Mouse (Mus musculus) layer of hippocampus, adult 8-10 months (tissue): ENCODE measurements around the gene Btf3. TPM values are rescaled to one million over a fixed set of nuclear protein-coding genes. Genes with fewer than 3 reads are reported as not detected.

Source experiments
- DNase-seq, 2 experiments: peaks; one replicate each; pipeline ENCODE4 v3.0.0; 2022; ENCODE audit warnings: low spot score in 2 of 2
- total RNA-seq, 4 experiments: library from RNA; stranded (reverse); gene quantifications; 2 replicates each; pipeline ENCODE4 v1.2.4; 2022

The Btf3 gene
- total RNA-seq, 4 experiments from 2014 or later, result 157 to 207 (median 184) TPM

- no peak for DNase-seq
These were observed 23.7 kb upstream of the Btf3 start for GRCm38 (mm10) chr13:98340506-98340905.

GRCm38 (mm10) chr13:98336205-98336604, 19.4 kb upstream of the Btf3 start:
- no peak for DNase-seq

GRCm38 (mm10) chr13:98332106-98332505, 15.3 kb upstream of the Btf3 start:
- DNase-seq, result no peak

GRCm38 (mm10) chr13:98325034-98325433, 8.2 kb upstream of the Btf3 start:
- DNase-seq, result no peak

- DNase-seq, result no peak
These were observed 1.1 kb upstream of the Btf3 start for GRCm38 (mm10) chr13:98317911-98318310.

- DNase-seq, result no peak
These were observed 456 bp upstream of the Btf3 start for GRCm38 (mm10) chr13:98317246-98317677.

- no peak for DNase-seq
These were observed 696 bp downstream of the Btf3 start for GRCm38 (mm10) chr13:98316140-98316479.

- no peak for DNase-seq
These were observed 1.7 kb downstream of the Btf3 start for GRCm38 (mm10) chr13:98315124-98315523.

GRCm38 (mm10) chr13:98313631-98314030, 3.2 kb downstream of the Btf3 start:
- DNase-seq, result no peak

- no peak for DNase-seq
These were observed 5.2 kb downstream of the Btf3 start for GRCm38 (mm10) chr13:98311597-98311996.

GRCm38 (mm10) chr13:98308724-98309123, 8.1 kb downstream of the Btf3 start:
- no peak for DNase-seq

GRCm38 (mm10) chr13:98308004-98308403, 8.8 kb downstream of the Btf3 start:
- no peak for DNase-seq

- no peak for DNase-seq
These were observed 9.8 kb downstream of the Btf3 start for GRCm38 (mm10) chr13:98306852-98307475.

- DNase-seq, result no peak
These were observed 10.4 kb downstream of the Btf3 start for GRCm38 (mm10) chr13:98306393-98306792.

GRCm38 (mm10) chr13:98305257-98305656, 11.5 kb downstream of the Btf3 start:
- DNase-seq, result no peak

GRCm38 (mm10) chr13:98298833-98299758, 17.7 kb downstream of the Btf3 start:
- DNase-seq, result peak; percentile 58 to 84

- DNase-seq, result no peak
These were observed 18.8 kb downstream of the Btf3 start for GRCm38 (mm10) chr13:98297883-98298482.

- no peak for DNase-seq
These were observed 20.7 kb downstream of the Btf3 start for GRCm38 (mm10) chr13:98296072-98296471.

GRCm38 (mm10) chr13:98291712-98292111, 25.1 kb downstream of the Btf3 start:
- no peak for DNase-seq

- no peak for DNase-seq
These were observed 26.1 kb downstream of the Btf3 start for GRCm38 (mm10) chr13:98290719-98291118.

- no peak for DNase-seq
These were observed 35.7 kb downstream of the Btf3 start for GRCm38 (mm10) chr13:98280990-98281650.

GRCm38 (mm10) chr13:98279686-98280085, 37.1 kb downstream of the Btf3 start, which contains the start of gene Gm21976:
TSS of gene Gm21976 (plus strand) at chr13:98279887.
- no peak for DNase-seq
